Mouse (Mus musculus): ENCODE measurements around the gene Tekt5. TPM values are rescaled to one million over a fixed set of nuclear protein-coding genes. Genes with fewer than 3 reads are reported as not detected.

Gene Tekt5
- total RNA-seq, 2 experiments from 2014 or later = not detected

- intact Hi-C loops (cut with DNase I) = no loop called here
Measured at GRCm38 (mm10) chr16:10337422-10338197, 57.7 kb downstream of the Tekt5 start.

GRCm38 (mm10) chr16:10336454-10337421 lies 58.6 kb downstream of the Tekt5 start:
- peak; percentile 24 to 28 for DNase-seq
- intact Hi-C loops (cut with DNase I) = no loop called here

More at GRCm38 (mm10) chr16:10337422-10338197, 57.7 kb downstream of the Tekt5 start:
- no peak for DNase-seq

GRCm38 (mm10) chr16:10335953-10336352 lies 59.3 kb downstream of the Tekt5 start:
- intact Hi-C loops (cut with DNase I) = no loop called here
- no peak for DNase-seq

- intact Hi-C loops (cut with DNase I) = no loop called here
- DNase-seq = peak; percentile 19 to 38
Measured at GRCm38 (mm10) chr16:10332732-10333131, 62.6 kb downstream of the Tekt5 start.

- no peak for DNase-seq
- intact Hi-C loops (cut with DNase I) = no loop called here
Measured at GRCm38 (mm10) chr16:10330586-10331495, 64.4 kb downstream of the Tekt5 start.

- DNase-seq = no peak
- intact Hi-C loops (cut with DNase I) = loop anchor here (5.0 kb wide), 1 partner anchor 45 kb away; no protein-coding TSS in a partner anchor
Measured at GRCm38 (mm10) chr16:10327563-10328333, 67.5 kb downstream of the Tekt5 start.

GRCm38 (mm10) chr16:10319914-10320569 lies 75.2 kb downstream of the Tekt5 start:
- DNase-seq = no peak
- intact Hi-C loops (cut with DNase I) = no loop called here

GRCm38 (mm10) chr16:10317197-10317544 lies 78.1 kb downstream of the Tekt5 start:
- intact Hi-C loops (cut with DNase I) = no loop called here
- DNase-seq = no peak

GRCm38 (mm10) chr16:10316493-10317196 lies 78.6 kb downstream of the Tekt5 start:
- intact Hi-C loops (cut with DNase I) = no loop called here

GRCm38 (mm10) chr16:10313646-10314088 lies 81.6 kb downstream of the Tekt5 start, which contains the start of gene Emp2:
Emp2 (minus strand) TSS chr16:10313968.
- DNase-seq = peak; percentile 74 to 81
- intact Hi-C loops (cut with DNase I) = no loop called here

More at GRCm38 (mm10) chr16:10316493-10317196, 78.6 kb downstream of the Tekt5 start:
- no peak for DNase-seq

- DNase-seq = peak; percentile 43 to 53
- intact Hi-C loops (cut with DNase I) = no loop called here
Measured at GRCm38 (mm10) chr16:10313226-10313625, 82.1 kb downstream of the Tekt5 start.

GRCm38 (mm10) chr16:10311989-10312388 lies 83.3 kb downstream of the Tekt5 start:
- intact Hi-C loops (cut with DNase I) = no loop called here
- no peak for DNase-seq

GRCm38 (mm10) chr16:10311086-10311485 lies 84.2 kb downstream of the Tekt5 start:
- DNase-seq = peak; percentile 21 to 38
- intact Hi-C loops (cut with DNase I) = no loop called here

GRCm38 (mm10) chr16:10310507-10310906 lies 84.8 kb downstream of the Tekt5 start:
- intact Hi-C loops (cut with DNase I) = no loop called here
- DNase-seq = peak in 1 of 2 experiments; percentile 16
